Mouse (Mus musculus) intestine, postnatal 0 days (tissue): ENCODE data around the gene Ppp1r17. TPM values are rescaled to one million over a fixed set of nuclear protein-coding genes. Genes with fewer than 3 reads are reported as not detected.

Experiments used
- ATAC-seq: fragments of 200-750 bp; cut with Nextera tagmentation; 2 replicates; pipeline ENCODE4 v1.8.0; 2017; ENCODE audit warnings: mild to moderate bottlenecking, moderate TSS enrichment, moderate library complexity
- H3K27ac ChIP-seq: fragments of 300-500 bp; sonication (generic); 2 replicates; pipeline ENCODE4 v1.5.1; 2014; ENCODE audit warnings: mild to moderate bottlenecking, low read depth, low read length, moderate library complexity
- H3K27me3 ChIP-seq: fragments of 300-500 bp; sonication (generic); replicated peaks from 2 replicates; pipeline ENCODE4 v1.6.1; 2014; ENCODE audit warnings: low read length, mixed read lengths; ENCODE audit not compliant: control insufficient read depth, insufficient read depth
- H3K36me3 ChIP-seq: fragments of 300-500 bp; sonication (generic); 2 replicates; pipeline ENCODE4 v1.6.1; 2014; ENCODE audit warnings: mild to moderate bottlenecking, moderate library complexity; ENCODE audit not compliant: control insufficient read depth, insufficient read depth
- H3K4me1 ChIP-seq: fragments of 300-500 bp; sonication (generic); replicated peaks from 2 replicates; pipeline ENCODE4 v1.6.1; 2014; ENCODE audit warnings: antibody characterized with exemption, low read length, mixed read lengths; ENCODE audit not compliant: control insufficient read depth, insufficient read depth
- H3K4me2 ChIP-seq: fragments of 300-500 bp; sonication (generic); replicated peaks from 2 replicates; pipeline ENCODE4 v1.6.1; 2014; ENCODE audit warnings: low read depth, mild to moderate bottlenecking, moderate library complexity
- H3K4me3 ChIP-seq: fragments of 300-500 bp; sonication (generic); 2 replicates; pipeline ENCODE4 v1.5.1; 2014; ENCODE audit warnings: low read depth, low read length
- H3K9ac ChIP-seq: fragments of 300-500 bp; sonication (generic); 2 replicates; pipeline ENCODE4 v1.6.1; 2014; ENCODE audit warnings: mild to moderate bottlenecking, low read depth, low read length
- H3K9me3 ChIP-seq: fragments of 300-500 bp; sonication (generic); 2 replicates; pipeline ENCODE4 v1.6.1; 2016; ENCODE audit warnings: mixed run types; ENCODE audit not compliant: control insufficient read depth
- CTCF ChIP-seq: sonication (generic); IDR thresholded peaks from 2 replicates; pipeline ENCODE4 v1.5.1; 2016; ENCODE audit warnings: low read depth, mild to moderate bottlenecking, control low read depth, antibody characterized with exemption, moderate library complexity
- WGBS: fragments of 180-500 bp; shearing (Covaris S2); extraction: QIAGEN DNeasy Blood & Tissue Kit; methylation state at CpG from one replicate; pipeline ENCODE4 v1.1.7; 2014; 5-methylcytosine and 5-hydroxymethylcytosine counted together
- polyA plus RNA-seq: library from polyadenylated mRNA; unstranded; fragments of >200 nt; fragmentation: Nextera tagmentation; extraction: Ambion mirVana; gene quantifications from 2 replicates; pipeline ENCODE4 v1.2.1, GENCODE M21; 2015

Gene Ppp1r17
- polyA plus RNA-seq, 1 experiment from 2014 or later = 0.21 TPM

- Histone ChIP-seq H3K4me2 (no peak overlapping the region), H3K27me3 (no peaks in the 10 kb centered on the region), H3K9ac (no peak overlapping the region), H3K4me1 (no peaks in the 10 kb centered on the region), H3K4me3 (no peak overlapping the region), H3K9me3 (no peaks in the 10 kb centered on the region), H3K27ac (no peak overlapping the region), H3K36me3 (no peaks in the 10 kb centered on the region)
- no peak for ATAC-seq
- TF ChIP-seq CTCF = no peak
- 88% methylated on average over 1 of the region's 1 CpGs for WGBS
Measured at GRCm38 (mm10) chr6:56044716-56045115, 27.4 kb downstream of the Ppp1r17 start.

DNA sequence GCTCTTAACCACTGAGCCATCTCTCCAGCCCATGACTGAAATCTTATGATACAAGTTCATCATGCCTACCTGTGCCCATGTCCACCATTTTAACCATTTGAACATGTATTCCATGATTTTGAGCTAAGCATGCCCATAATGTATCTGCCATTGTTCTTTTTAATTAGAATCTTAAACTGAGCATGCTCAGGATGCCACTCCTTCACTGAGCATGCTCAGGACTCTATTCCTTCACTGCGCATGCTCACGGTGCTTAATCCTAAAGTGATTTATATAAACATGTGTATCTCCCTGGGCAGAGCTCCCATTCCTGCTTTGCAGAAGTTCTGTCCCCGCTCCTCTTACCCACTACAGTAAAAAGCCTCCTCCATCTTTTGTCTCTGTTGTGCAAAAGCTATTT, 31.3 kb downstream of the Ppp1r17 start:
- Histone ChIP-seq H3K4me1 (no peaks in the 10 kb centered on the region), H3K9ac (no peak overlapping the region), H3K9me3 (no peaks in the 10 kb centered on the region), H3K27me3 (no peaks in the 10 kb centered on the region), H3K27ac (no peak overlapping the region), H3K4me3 (no peak overlapping the region), H3K36me3 (no peaks in the 10 kb centered on the region), H3K4me2 (no peak overlapping the region)
- 70% methylated on average over 3 of the region's 3 CpGs for WGBS
- no peak for ATAC-seq
- no peak for TF ChIP-seq CTCF

- no peaks in the 10 kb centered on the region for H3K4me1 ChIP-seq
- ATAC-seq = no peak
- 32% methylated on average over 4 of the region's 4 CpGs for WGBS
- H3K36me3 ChIP-seq = no peaks in the 10 kb centered on the region
- peak; percentile 80 for TF ChIP-seq CTCF
- H3K27me3 ChIP-seq = no peaks in the 10 kb centered on the region
- H3K4me3 ChIP-seq = no peak overlapping the region
- H3K27ac ChIP-seq = no peak overlapping the region
- H3K4me2 ChIP-seq = no peak overlapping the region
- no peaks in the 10 kb centered on the region for H3K9me3 ChIP-seq
- H3K9ac ChIP-seq = no peak overlapping the region
Measured at GRCm38 (mm10) chr6:56049104-56049503, 31.8 kb downstream of the Ppp1r17 start.

GRCm38 (mm10) chr6:56063736-56064135, 46.4 kb downstream of the Ppp1r17 start:
- no peak for ATAC-seq
- H3K27ac ChIP-seq = no peak overlapping the region
- TF ChIP-seq CTCF = no peak
- H3K9ac ChIP-seq = no peak overlapping the region
- H3K9me3 ChIP-seq = no peaks in the 10 kb centered on the region
- H3K27me3 ChIP-seq = no peaks in the 10 kb centered on the region
- H3K4me3 ChIP-seq = no peak overlapping the region
- H3K4me1 ChIP-seq = no peaks in the 10 kb centered on the region
- no peaks in the 10 kb centered on the region for H3K36me3 ChIP-seq
- H3K4me2 ChIP-seq = no peak overlapping the region

GRCm38 (mm10) chr6:56066632-56067282, 49.5 kb downstream of the Ppp1r17 start:
- Histone ChIP-seq H3K4me3 (no peak overlapping the region), H3K27ac (no peak overlapping the region), H3K36me3 (no peaks in the 10 kb centered on the region), H3K27me3 (no peaks in the 10 kb centered on the region), H3K4me2 (no peak overlapping the region), H3K9ac (no peak overlapping the region), H3K9me3 (no peaks in the 10 kb centered on the region), H3K4me1 (no peaks in the 10 kb centered on the region)
- 35% methylated on average over 5 of the region's 5 CpGs for WGBS
- ATAC-seq = no peak
- peak; percentile 78 for TF ChIP-seq CTCF

DNA sequence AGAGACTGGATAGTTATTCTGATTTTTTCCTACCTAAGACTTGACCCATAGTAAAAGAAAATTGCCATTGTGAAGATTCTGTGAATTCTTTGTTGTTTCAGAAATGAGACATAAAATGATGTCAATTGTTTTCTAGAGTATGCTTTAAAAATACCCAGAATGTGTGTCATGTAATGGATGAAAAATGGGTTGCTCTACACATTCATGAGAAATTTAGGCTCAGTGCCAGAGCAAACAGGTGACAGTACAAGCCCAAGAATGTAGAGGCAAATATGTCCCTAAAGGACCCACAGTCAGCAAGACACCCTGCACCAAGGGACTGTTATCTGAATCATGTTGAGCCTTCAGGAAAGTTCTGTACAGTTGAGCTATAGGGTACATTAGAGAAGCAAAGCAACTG, 51.2 kb downstream of the Ppp1r17 start:
- Histone ChIP-seq H3K27me3 (no peaks in the 10 kb centered on the region), H3K4me2 (no peak overlapping the region), H3K4me3 (no peak overlapping the region), H3K9ac (no peak overlapping the region), H3K36me3 (no peaks in the 10 kb centered on the region), H3K4me1 (no peaks in the 10 kb centered on the region), H3K9me3 (no peaks in the 10 kb centered on the region), H3K27ac (no peak overlapping the region)
- no peak for ATAC-seq
- TF ChIP-seq CTCF = no peak

DNA sequence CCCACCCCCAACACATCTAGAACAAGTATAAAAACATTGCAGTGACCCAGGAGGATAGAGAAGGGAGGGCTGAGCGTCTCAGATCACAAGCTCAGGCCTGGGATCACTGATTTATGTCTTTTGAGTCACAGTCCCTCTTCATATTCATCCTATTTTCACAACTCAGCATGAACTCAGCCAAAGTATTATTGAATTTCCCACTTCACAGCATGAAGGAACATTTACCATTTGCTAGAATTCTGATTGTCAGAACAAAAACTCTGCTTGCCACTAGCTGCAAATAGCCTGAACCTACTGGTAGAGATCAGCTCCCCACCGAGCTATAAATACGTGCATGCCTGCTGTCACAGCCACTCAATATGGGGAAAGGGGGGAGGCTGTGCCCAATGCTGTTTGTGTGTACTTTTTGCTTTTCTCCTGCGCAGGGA, 59.1 kb downstream of the Ppp1r17 start:
- H3K4me3 ChIP-seq = no peak overlapping the region
- no peak overlapping the region for H3K4me2 ChIP-seq
- 51% methylated on average over 4 of the region's 4 CpGs for WGBS
- H3K4me1 ChIP-seq = no peaks in the 10 kb centered on the region
- no peak overlapping the region for H3K9ac ChIP-seq
- H3K27ac ChIP-seq = no peak overlapping the region
- TF ChIP-seq CTCF = no peak
- H3K9me3 ChIP-seq = no peaks in the 10 kb centered on the region
- H3K36me3 ChIP-seq = no peaks in the 10 kb centered on the region
- no peak for ATAC-seq
- H3K27me3 ChIP-seq = no peaks in the 10 kb centered on the region

Other genes with a start within 250 kb of the Ppp1r17 start
- not detected in 2 replicates for gene Itprid1, start 180.6 kb upstream of the Ppp1r17 start, polyA plus RNA-seq